Mouse (Mus musculus): ENCODE results near the gene Olfml1. TPM values are rescaled to one million over a fixed set of nuclear protein-coding genes. Genes with fewer than 3 reads are reported as not detected.

The Olfml1 gene
- total RNA-seq, 2 experiments from 2014 or later: not detected

DNA sequence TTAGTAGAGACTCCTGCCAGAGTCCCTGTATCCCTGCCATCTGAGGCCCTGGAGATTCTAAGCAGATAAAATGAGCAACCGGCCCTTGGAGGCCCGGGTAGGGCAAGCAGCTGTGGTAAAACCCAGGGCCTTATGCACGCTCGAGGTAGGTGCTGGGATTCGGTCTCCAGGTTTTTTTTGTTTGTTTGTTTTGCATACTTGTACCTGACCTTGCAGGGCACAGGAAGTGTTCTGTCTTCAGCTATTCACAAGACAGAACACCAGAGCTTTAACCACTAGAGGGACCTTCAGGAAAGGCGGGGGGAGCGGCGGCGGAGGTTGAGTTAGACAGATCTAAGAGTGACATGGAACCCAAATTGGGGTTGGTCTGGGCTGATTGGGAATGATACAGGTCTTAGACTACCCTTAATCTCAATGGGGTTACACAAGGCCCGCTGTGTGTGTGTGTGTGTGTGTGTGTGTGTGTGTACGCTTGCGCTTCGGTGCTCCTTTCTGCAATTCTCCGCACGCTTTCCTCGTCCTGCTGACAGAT is 27.1 kb downstream of the Olfml1 start:
- ATAC-seq (replicated peaks; ENCODE audit: poor library complexity, severe bottlenecking): peak; percentile 49

DNA sequence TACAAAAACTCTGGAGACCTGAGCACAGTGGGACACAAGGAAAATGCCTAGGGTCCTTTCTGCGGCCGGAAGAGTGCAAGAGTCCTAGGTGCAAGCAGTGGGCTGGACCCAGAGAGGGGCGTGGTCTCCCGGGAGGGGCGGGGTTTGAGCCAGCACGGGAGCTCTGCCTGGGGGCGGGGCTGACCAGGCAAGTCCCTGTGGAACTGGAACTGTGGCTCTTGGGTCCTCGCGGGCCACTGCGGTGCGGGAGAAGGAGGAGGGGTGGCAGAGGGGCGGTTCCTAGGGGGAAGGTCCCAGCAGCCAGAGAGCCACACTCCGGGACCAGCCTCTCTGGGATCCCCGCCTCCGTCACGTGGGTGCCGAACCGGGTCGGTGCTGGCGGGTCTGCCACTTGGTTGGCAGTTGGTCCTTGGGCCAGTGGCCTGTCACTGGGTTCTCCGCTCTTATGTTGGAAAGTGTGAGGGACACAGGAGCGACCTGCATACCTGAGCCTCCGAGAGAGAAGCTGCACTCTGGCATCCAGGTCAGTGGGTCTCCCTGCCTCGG is 27.7 kb downstream of the Olfml1 start, which contains the start of gene Ppfibp2:
Ppfibp2 (plus strand) TSS at position 351 of the 546 bp plus-strand sequence.
- ATAC-seq (replicated peaks; ENCODE audit: poor library complexity, severe bottlenecking): peak; percentile 87

DNA sequence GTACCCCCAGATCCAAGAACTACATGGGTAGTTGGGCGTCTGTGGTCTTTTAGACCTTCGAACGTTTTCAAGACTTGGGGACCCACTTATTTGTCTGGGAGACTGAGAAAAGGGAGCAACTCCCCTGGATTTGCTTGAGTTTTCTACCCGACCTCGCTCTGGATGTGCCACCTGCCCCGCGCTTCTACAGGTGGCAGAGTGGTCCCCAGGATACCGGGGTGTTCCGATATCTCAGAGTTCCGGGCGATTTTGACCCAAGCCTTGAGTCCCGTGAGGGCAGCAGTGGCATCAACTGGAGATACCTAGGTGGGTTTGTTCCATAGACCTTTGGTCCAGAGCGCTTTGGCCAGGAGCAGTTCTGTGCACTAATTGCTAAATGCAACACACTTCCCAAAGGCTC is 28.2 kb downstream of the Olfml1 start:
- no peak for ATAC-seq (replicated peaks; ENCODE audit: poor library complexity, severe bottlenecking)

DNA sequence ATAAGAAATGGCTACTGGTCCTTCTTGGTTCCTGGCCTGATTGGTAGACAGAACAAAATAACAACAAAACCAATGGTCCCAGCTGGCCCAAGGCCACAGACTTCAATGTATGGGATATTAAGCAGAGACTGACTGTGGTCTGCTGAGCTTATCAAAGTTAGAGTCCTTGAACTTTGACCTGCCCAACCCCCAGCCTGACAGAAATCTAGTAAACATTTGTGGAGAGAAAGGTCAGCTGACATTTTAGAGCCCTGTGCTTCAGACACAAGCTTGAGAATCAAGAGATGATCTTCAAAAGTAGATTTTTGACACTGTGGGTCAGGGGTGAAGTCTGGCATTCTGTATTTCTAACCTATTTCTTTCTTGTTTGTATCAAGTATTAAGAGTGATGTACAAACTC is 29.5 kb downstream of the Olfml1 start:
- ATAC-seq (replicated peaks; ENCODE audit: poor library complexity, severe bottlenecking): no peak

DNA sequence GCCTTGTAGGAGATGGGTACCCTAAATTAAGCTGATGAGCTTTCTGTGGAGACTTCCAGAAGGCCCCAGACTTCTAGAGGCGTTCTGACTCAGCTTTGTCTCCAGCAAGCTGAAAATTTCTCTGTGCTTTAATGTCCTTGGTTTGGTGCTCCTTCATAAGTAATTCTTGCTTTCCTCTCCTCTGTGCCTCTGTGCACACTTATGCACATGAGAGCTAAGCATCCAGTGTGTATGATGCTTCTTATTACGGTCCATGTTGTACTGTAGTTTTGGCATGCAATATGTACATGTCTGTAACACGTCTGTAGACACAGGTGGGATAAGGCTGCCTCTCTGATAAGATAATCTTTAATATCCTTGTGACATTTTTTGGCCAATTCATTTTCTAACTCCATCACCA is 30.7 kb downstream of the Olfml1 start:
- no peak for ATAC-seq (replicated peaks; ENCODE audit: poor library complexity, severe bottlenecking)

DNA sequence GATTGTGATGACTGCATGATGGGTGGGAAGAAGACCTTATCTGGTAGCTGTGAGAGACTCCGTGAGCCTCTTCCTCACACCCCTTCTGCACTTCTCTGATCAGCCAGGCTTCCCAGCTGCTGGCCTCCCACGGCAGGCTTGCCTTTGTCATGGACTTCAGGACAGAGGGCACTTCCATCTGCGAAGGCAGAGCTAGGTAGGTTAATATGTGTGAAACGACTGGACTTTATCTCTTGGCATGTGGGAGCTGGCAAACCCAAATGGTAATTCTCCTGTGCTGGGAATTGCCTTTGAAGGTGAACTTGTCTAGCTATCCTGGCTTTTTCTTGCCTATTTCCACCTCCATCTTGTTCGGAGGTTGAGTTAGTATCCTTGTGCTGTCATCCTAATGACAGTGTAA is 33.4 kb downstream of the Olfml1 start:
- ATAC-seq (replicated peaks; ENCODE audit: poor library complexity, severe bottlenecking): no peak

DNA sequence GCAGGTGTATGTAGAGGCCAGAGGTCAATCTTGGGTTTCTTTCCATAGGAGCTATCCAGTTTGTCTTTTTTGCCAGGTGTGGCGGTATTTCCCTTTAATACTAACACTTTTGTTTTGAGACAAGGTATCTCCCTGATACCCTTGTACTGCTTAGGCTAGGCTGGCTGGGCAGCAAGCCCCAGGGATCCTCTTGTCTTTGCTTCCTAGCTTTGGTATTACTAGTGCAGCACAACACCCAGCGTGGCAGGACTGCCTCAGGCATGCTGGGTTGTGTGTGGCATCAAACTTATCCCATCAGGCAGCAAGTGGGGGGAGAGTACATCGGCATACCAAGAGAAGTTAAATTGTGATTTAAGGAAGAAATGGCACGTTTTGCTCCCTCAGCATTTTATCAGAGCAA is 35.3 kb downstream of the Olfml1 start:
- ATAC-seq (replicated peaks; ENCODE audit: poor library complexity, severe bottlenecking): no peak

DNA sequence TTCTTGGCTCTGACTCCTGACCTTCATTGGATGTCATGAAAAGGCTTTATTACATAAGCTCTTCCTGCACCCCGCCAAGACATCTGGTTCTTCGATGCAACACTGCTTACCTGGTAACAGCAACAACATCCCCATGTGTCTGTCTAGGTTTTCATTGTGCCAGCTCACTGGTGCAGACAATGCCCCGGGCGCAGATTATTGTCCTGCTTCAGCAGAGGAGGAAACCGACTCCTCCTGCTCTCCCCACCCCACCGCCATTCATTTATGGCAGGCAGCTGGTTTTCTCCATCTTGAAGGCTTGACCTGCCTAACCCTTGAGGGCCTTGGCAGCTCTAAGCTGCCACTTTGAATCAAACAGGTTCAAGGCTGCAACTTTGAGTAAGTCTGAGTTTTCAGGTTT is 35.7 kb downstream of the Olfml1 start:
- ATAC-seq (replicated peaks; ENCODE audit: poor library complexity, severe bottlenecking): no peak

DNA sequence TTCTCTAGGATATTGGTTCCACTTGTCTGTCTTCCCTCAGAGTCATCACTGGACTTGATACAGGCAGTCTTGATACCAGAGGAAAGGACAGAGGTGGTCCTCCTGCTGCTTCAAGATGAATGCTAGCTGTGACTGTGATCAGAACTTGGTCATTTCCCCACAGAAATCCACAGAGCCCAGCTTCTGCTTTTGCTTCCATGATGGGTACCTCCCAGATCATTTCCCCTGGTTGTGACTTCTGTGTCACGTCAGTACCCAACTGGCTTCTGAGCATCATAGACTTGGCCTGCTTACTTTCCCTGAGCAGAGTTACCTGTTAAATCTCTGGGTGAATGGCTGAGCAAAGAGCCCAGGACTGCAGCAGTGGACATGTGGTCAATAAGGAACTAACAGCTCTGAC is 40.5 kb downstream of the Olfml1 start:
- ATAC-seq (replicated peaks; ENCODE audit: poor library complexity, severe bottlenecking): peak; percentile 38

DNA sequence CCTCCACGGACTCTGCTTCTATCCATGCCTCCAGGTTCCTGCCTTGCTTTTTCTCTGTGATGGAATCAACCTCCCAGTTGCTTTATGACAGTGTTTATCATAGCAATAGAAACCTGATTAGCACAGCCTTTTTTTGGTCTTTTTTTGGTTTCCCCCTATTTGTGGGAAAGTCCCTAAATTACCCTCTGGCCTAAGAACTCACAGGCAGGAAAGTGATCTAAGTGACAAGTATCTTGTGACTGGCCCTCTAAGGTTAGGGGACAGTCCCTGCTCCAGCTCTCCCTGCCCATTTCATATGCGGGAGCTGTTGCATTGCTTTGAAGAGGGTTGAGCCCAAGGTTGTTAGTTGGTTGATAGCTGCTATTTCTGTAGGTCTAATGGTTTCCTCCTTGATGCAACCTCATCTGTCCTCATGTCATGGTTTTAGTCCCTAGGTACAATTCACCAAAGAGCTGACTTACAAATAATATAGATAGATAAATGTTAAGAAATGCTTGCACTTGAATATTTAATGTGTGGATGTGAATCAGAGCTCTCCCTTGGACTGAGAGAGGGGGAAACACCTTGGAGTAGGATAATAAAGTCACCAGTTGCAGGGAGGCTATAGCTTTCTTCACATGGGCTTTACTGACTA is 42.5 kb downstream of the Olfml1 start:
- no peak for ATAC-seq (replicated peaks; ENCODE audit: poor library complexity, severe bottlenecking)

DNA sequence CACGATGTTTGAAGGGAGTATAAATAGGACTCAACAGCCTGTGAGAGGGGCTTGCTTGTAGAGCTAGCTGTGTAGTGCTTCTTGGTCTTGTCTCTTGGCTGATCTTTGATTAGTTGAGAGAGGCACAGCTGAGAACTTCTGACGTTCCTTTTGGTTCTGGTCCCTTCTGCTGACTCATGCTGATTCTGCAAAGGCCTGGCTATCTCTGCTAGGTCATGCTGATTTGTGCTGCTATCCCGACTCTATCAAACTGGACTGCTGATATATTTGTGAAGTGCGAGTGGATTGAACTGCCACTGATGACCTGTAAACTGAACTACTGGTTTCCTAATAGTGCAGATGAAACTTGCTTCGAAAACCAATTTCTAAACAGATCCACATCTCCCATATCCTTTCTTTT is 43.6 kb downstream of the Olfml1 start:
- no peak for ATAC-seq (replicated peaks; ENCODE audit: poor library complexity, severe bottlenecking)

DNA sequence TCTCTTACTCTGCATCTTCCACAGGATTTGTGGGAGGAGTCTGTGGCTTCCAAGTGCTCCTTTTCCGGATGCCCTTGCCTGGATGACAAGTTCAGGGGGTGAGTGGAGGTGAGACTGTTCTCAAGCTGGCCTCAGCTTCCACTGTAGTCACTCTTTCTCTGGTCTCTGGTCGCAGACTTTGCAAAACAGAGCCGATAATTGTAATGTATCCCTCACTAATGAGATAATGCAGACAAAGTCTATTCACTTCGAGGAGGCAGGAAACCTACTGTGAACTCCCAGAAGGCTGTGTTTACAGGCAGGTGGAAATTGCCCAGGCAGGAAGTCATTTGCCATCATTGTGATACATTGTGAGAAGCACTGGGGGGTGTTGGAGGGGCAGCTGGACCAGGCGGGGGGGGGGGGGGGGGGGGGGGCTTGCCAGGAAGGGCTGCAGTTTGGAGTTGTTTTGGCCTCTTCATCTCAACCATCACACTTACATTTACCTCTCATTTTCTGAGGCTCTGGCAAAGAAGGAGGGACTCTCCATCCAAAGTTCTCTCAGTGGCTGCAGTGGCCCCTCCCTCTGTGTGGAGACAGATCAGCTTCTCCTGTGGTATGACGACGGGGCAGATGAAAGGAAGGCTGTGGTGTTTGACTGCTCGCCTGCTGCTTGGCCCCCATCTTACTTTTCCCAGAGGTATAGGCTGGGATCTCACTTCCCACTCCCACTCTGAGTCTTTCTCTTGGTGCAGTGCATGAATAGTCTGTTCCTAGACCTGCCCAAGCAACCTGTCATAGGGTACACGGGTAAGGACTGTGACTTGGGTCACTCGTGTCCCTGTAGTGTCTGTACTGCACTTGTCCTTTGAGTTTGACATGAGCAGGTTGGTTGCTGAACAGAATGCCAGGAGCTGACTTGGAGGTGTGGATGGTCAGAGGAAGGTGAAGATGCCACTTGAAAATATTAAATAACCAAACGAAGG is 51.1 kb downstream of the Olfml1 start:
- ATAC-seq (replicated peaks; ENCODE audit: poor library complexity, severe bottlenecking): no peak

DNA sequence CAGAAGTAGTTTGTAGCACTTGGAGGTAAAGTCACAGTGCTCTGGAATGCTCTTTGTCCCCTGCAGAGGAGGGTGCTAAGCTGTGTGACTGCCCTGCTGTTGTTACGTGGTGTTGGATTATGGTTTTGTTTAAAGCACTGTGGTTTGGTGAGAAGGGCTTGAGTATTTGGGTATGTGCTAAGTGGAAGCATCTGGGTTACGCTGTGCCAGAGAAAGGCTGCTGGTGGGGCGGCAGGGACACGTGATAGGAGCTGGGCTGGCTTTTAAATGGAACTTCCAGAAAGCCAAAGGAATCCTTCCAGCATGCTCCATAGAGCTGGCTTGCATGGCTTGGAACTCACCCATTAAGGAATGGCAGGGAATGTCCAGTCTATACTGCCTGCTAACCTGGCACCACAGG is 52.0 kb downstream of the Olfml1 start:
- ATAC-seq (replicated peaks; ENCODE audit: poor library complexity, severe bottlenecking): no peak

DNA sequence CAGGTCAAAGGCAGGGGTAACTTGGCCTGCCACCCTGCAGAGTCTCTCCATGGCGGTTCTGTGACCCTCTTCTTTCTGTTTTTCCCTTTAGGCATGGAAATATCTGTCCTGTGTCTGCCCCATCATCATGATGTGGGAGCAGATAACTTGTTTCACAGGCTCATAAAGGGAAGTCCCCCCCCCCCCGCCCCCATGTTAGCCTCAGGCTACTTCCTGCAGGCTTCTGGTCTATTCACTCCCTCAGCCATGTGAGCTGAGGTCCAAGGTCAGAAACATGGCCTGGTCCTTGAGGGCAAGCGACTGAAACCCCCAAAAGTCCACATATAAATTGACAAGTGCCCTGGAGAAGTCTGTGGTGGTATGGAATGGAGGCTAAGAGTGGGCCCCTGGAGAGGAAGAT is 52.9 kb downstream of the Olfml1 start:
- peak; percentile 54 for ATAC-seq (replicated peaks; ENCODE audit: poor library complexity, severe bottlenecking)

DNA sequence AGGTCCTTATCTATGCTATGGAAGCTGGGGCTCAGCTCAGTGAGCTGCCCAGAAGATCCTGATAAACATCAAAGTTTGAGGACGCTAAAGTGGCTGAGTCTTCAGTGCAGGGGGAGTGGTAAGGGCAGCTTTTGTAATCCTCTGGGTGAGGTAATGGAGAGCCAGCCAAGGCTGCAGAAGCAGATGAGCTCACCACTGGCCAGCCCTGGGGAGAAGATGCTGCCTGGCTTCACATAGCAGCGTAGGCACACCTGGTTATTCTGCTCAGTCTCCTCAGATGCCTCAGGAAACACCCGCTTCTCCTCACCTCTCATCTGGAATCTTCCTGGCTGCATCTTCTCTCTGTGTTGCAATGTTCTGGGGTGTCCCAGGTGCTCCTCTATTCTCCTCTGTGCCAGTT is 57.2 kb downstream of the Olfml1 start:
- 0 out of 2 replicates have a peak, but pooled peaks have one; percentile 31 for ATAC-seq (replicated peaks; ENCODE audit: poor library complexity, severe bottlenecking)

DNA sequence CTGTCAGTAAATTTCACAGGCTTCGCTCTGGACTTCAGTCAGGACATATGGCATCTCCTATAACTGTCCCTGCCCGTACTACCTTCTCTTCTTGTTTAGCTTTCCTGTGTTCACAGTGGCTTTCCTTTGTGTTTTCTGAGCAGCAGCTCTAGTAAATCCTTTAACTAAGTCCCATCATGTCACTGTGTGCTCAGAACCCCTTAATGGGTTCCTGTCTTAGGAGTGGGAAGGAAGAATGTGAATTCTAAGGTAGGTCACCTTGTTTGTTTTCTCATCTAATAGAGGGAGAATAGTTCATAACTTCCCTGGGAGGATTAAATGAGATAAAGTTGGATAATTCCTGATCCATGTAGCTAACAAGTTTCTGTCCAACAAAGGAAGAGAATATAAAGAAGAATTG is 57.8 kb downstream of the Olfml1 start, which contains the start of gene 5330417H12Rik:
5330417H12Rik (minus strand) TSS at position 101 of the 400 bp plus-strand sequence.
- ATAC-seq (replicated peaks; ENCODE audit: poor library complexity, severe bottlenecking): no peak

DNA sequence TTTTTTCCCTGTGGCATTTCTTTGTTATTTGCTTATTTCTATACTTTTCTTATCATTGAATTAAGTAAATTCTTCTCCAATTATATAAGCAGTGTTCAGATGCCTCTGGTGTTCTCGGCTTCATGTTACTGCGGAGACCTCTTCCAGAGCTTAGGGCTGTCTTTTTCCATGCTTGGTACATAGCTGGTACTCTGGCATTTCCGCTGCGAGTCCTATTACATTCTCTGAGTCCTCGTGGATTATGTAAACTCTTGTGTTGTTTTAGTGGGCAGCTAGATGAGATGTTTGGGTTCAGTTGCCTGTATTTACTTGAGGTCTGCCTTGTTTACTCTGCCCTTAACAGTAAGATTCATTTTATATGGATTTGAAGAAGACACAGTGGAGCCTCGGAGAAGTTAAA is 58.5 kb downstream of the Olfml1 start:
- ATAC-seq (replicated peaks; ENCODE audit: poor library complexity, severe bottlenecking): no peak

DNA sequence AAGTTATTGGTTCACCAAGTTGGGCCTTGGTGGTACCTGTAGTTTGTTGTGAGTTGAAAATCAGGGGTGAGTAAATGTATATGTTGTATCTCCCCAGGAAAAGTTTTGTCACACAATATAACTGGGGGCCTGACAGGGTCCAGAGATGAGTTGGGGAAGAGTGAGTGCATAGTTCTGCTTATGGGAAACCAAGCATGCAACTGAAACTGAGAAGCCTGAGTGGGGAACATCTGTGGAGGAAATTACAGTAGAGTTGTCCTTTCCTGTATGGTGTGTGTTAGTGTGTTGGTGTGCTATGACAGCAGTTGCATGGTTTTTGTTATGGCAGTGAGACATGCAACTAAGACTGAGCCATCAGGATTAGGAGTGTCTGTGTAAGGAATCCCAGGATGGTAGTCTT is 61.1 kb downstream of the Olfml1 start:
- ATAC-seq (replicated peaks; ENCODE audit: poor library complexity, severe bottlenecking): peak; percentile 94

DNA sequence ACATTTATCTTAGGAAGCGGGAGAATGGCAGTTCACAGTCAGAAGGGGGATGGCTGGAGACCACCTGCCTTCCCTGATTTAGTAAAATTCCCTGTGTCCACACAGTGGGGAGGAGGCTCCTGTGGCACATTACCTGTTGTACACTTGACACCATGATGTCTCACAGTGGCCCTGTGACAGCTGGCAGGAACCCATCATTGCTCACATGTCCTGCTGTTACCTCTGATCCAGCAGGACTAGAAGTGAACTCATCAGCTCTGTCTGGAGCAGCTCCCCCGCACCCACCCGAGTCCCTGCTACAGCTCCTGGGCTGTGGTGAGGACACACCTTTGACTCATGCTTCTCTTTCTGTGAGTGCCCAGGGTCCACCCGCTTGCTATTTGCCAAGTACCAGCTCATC is 66.0 kb downstream of the Olfml1 start:
- ATAC-seq (replicated peaks; ENCODE audit: poor library complexity, severe bottlenecking): no peak

DNA sequence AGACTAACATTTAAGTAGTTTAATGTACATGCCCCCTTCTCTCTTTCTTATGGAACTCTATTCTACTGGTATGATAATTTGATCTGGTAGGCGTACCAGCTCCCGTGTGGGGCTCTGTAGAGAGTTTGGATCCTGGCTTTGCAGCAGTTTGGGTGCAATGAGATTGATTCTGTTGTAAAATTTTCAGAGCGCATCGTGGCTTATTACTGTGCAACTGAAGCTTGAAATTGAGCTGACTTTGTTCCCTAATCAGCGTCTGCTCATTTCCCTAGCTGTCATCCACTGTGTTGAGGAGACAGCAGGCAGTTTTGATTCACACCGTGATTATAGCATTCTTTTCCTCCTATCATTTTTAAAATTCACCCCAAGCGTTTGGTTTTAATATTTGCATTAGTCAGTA is 70.2 kb downstream of the Olfml1 start:
- ATAC-seq (replicated peaks; ENCODE audit: poor library complexity, severe bottlenecking): no peak

DNA sequence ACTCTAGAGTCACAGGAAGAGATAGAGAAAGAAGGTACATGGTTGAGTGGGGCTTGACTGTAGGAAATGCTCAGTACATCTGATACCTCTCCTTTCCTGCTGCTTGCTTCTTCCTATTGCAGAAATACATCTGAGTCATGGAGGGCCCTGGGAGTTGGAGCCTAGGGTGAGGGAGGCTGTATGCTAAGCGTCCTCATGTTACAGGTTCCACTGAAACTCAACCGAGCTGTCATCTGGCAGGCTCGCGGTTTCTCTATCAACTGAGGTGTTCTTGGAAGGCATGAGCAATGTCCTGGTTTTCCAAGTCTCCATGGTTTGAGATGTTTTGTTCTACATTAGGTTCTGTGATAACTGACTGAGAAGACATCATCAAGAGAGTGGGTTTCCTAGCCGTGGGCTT is 70.8 kb downstream of the Olfml1 start:
- no peak for ATAC-seq (replicated peaks; ENCODE audit: poor library complexity, severe bottlenecking)
